Mouse (Mus musculus) thymus, postnatal 4 days (tissue): ENCODE measurements at regions not wholly inside any gene's neighbourhood (a gene's known extent, or its start where the extent isn't known, plus 50 kb on each side); places are given as distances from the start of the nearest gene placed in this dataset.

Experiments used
- DNase-seq: peaks from one replicate; pipeline ENCODE4 v3.0.0; 2021

DNA sequence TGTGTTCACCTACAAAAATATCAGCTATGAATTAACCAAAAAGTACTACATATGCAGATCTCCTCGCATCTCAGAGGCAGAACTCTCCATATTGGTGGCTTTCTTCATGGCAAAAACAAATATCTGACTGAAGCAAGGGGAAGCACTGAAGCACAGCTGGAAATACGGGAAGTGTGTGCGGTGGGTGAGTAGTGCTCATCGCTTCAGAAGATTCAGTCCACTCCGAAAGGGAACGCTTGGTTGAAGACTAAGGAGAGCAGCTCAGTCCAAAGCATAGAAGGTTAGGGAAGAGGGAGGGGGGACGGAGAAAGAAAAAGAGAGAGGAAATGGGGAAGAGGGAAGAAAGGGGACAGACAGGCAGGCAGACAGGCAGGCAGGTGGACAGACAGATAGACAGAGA lies 114.4 kb upstream of the Tmc1 start:
- DNase-seq, result no peak

DNA sequence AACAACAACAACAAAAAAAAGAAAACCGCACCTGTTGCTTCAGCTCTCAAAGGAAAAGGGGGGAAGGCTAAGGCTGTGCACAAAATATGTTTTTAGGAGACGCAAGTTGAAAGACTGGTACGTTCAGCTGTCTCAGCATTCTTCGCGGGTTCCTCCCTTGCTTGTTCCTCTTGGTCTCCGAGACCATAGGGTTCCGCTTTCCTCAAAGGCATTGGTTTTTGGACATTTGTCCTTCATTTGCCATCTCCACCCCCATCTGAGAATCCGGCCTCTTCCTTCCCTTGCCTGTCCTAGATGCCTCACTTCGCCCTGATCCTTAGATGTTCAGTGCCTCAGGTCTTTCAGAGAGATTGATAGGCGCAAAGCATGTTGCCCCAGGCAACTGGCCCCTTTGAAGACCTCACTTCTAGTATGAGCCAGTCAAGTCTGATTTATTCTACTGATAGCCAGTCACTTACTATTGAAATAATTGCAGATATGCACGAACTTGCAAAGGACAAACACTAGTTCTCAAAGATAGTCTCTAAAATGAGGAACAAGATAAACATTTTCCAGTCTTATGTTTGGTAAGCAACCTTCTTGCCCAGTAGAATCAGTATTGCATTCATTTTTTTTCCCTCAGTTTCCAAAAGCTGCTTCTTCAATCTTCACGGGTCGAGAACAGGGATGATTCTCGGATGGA lies 112.6 kb upstream of the Tmc1 start:
- no peak for DNase-seq

DNA sequence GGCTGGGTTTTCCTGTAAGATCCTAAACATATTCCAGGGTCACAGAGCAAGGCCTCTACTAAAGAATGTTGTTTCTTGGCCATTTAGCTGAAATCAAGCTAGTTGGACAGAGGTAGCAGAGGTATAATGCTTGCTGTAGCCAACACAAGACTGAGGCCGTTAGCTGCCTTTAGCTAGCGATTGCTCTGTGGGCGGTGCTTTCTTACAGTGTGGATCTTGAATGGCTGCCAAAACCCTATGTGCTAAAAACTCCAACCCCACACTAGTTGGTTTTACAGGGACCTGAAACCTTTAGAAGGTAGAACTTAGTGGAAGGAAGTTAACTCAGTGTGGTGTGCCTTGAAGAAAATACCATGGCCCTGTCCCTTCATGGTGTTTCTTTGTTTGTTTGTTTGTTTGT lies 110.9 kb upstream of the Tmc1 start:
- no peak for DNase-seq

DNA sequence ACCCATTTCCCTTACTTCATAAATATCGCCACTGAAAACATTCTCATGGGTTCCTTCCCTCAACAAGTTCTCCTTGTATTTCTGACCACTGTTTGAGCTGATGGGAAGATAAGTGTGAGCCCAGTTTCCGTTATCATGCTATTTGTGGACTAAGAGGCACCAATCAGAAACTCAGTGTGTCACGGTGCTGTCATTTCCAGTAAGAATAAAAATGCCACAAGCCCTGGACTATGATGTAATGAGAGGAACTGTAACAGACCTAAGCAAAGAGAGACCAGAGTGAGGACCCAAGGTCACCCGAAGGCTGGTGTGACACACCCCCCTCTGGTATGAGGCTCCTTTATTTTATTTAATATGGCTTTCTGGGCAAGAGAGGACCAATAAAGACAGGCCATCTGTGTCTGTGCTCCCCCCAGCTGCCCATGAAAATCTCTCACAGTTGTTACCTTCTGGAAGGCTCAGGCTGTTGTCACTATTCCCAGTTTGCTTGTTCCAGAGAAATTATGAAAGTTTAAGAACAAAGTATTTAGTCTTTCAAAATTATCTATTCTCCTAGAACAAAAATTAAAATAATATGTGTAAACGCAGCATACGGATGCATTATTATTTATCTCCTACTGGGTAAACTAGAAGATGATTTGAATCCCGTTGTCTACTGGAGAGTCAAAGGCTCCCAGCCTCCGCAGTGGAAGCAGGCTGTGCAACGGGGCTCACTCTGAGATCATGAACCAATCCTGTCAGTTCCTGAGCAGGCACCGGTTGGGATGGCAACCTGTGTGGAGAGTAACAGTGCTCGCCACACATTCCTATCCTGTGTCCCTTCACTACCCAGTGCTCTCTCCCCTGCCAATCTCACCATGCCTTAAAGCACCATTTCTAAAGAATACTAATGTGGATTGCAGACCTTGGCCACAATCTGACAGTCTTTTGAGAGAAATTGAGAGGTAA lies 99.9 kb upstream of the Tmc1 start:
- DNase-seq, result no peak

DNA sequence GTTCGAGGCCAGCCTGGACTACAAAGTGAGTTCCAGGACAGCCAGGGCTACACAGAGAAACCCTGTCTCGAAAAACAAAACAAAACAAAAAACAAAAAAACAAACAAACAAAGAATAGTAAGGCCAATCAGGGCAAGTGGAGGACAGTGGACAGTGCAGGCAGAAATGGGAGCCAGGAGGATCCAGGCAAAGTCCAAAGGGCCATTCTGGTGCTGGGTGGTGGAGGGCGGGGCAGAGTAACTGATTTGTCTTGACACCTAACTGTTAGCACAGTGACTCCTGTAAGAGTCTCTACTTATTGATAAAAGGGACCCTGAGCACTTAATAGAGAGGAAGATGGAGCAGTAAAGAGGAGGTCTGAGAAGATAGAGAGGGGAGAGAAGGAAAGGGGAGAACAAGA lies 98.8 kb upstream of the Tmc1 start:
- no peak for DNase-seq

DNA sequence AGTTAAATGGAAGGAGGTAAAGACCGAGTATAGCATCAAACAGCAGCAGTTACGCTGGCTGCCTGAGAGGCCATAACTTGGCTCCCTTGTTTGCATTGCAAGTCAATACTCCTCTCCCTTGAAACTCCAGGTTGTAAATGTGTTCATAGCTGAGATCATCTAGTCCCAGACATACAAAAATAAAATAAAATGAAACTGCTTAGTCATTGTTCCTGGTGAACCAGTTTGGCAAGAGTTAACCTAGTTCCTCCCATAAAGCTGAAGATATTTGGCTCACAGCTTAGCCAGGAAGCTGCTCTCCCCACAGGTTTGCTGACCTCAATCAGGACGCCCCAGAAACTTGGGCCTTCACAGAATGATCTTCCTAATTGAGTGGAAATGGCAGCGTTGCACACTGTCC lies 97.9 kb upstream of the Tmc1 start:
- no peak for DNase-seq

DNA sequence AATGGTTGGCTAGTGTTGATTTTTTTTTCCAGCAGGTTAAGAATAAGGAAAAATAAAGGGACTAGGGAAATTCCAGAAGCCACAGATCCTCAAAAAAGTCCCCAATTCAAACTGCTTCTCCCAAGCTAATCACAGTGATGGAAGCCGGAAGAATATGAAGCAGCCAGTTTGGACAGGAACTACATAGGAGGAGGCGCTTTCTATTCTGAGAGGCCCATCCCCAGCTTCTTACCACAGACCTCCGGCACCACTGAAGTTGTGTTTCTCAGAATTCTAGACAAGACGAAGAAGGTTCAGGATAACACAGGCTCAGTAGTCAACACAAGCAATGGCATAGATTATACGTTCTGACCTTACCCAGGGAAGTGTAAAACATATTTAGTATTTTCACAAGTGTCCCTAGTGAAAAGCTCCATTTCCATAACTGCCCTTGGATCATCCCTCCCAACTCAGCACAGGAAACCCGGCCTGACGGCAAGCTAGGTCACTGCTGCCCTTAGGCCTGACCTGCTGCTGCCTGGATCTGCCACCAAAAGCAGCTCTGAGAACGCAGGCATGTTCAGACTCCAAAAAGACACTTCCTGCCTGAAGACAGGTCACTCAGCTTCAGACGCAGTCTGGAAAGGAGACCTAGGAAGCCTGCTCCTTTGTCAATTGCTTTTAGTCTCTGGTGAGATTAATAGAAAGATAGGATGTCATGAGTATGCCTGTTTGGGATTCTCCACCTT lies 97.2 kb upstream of the Tmc1 start:
- peak; percentile 14 for DNase-seq

DNA sequence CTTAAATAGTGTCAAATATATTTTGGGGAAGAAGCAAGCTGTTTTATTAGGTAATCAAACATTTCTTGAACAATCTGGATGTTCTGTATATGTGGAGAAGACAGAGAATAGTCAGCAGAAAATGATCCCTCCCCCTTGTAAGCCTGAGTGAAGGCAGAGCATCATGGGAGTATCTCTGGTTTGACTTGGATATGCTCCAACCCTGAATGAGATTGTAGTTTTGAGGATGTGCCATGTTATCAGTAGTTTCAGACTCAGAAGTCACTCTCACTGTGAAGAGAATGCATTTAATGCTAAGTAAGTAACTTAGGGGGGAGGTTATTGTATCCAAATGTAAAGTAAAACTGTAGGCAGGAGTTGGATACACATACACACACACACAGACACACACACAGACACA lies 95.3 kb upstream of the Tmc1 start:
- DNase-seq, result no peak

DNA sequence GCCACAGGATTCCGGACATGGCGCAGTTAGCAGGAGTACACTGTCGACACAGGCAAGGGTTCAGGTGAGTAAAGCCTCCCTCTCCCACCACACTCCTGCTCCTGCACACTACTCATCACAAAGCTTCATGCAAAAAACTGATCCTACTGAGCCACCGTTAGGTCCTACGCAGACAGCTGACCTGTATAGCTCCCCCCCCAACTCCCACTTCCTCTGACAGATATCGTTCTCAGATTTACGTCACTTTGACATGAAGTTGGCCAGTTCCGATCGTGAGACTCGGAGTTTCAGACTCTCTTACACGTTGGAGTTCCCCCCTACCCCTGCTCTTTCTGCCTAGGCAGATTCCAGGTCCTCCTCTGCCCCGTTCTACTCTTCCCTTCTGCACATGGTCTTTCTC lies 91.6 kb upstream of the Tmc1 start:
- no peak for DNase-seq

DNA sequence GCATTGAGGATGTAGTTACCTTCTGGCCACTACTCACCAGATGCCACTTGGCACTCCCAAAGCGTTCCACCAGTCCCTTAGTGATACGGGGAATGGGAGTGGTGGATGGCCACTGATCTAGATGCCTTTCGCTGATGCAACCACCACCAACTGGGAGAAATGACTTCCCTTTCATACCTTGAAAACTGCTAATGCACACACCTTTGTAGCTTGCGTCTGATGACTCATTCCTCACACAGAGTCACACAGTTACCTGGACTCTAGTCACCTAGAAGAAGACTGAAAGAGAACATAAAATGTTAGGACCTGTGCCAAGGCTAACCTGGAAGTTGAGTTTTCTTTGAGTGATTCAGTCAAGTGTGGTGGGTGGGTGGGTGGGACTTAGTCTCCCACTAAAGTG lies 90.0 kb upstream of the Tmc1 start:
- DNase-seq, result no peak

DNA sequence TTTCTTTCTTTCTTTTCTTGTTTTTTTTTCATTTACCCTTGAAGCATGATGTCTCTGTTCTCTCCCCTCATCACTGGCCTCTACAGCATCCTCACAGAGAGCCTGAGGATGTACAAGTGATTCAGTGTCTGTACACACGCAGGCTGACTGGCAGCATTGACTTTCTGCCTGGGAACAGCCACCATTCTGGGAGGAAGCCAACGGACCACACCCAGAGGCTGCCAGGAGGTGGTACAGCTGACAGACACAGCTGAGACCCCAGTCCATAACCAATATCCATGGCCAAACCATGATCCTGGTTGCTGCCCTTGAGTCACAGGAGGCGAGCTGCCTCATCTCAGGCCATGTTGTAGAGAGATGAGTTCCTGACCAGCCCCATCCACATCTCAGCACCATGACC lies 88.5 kb upstream of the Tmc1 start:
- DNase-seq, result no peak

DNA sequence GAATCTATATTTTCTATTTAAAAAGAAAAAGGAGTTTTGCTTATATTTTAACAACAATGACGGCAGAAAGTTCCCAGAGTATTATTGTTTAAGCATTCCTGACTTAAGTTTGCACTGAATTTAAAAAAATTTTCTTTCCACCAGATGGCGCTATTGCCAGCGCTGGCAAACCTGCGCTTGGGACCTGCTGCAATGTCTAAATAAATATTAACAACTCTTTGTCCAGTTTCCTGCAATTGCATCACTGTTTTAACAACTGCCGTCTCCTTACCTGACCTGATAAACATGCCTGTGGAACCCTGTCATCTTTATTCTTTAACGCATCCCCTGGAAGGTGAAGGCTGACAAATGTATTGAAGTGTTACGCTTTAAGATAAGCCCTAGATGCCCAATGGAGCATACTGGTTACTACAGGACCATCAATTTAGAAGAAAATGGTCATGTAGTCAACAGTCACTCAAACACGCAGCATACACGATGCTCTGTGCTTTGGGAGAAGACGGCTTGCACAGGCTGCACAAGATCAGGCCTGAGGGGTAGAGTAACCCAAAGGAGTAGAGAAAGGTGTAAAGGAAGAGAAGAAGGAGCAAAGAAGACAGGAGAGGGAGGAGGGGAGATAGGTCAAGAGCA lies 83.6 kb upstream of the Tmc1 start:
- peak; percentile 34 for DNase-seq

DNA sequence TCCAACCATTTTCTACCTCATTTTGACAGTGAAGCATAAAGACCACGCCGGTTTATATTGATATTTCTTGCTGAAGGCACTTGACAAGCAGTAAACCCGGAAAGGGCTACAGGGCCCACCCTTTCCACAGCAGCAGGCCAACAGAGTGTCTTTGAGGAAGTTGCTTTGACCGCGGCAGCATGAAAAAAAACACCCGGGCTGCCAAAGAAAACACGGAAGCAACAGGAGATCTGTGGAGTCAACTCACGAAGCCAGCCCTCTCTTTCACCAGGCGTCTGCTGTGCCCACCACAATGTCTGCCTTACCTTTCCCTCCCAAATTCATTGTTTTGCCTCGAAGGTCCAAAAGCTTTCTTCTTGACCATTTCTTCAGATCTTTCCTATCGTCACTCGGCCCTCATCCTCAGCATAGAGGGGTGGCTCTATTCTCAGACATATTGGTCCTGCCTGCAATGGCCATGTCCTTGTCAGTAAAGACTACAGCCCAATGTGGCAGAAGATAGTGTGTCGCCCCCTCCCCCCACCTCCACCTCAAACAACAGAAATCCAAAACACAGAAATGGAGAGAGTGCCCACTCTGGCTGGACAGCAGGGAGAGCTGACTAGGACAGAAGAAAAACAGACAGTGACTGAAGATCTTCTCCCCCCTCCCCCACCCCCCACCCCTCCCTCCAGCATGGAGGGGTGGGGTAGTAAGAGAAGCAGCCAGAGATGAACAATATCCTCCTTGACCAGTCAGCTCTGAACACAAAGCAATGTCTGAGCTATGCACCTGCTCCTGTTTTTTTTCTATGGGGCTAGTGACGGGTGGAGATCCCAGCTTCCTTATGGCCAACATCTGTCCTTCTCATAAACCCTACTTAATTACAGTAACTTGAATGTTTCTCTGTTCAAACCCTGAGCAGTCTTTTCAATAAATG lies 82.8 kb upstream of the Tmc1 start:
- peak; percentile 62 for DNase-seq

DNA sequence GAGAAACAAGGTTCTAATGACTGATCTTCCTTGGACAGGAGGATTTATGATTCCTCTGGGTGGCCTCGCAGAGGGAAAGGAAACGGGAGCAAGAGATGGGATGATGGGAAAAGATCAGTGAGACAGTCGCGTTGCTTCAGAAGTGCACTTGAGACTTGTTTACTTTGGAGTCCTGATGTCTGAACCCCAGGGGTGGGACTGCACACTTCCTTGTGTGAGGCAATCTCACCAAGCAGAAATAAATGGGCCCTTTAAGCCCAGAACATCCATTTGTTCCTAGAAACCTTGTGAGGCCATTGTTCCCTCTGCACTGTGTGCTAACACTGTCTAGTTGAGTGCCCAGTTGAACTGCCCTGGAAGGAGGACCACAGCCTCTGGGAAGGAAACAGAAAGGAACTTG lies 81.5 kb upstream of the Tmc1 start:
- no peak for DNase-seq

DNA sequence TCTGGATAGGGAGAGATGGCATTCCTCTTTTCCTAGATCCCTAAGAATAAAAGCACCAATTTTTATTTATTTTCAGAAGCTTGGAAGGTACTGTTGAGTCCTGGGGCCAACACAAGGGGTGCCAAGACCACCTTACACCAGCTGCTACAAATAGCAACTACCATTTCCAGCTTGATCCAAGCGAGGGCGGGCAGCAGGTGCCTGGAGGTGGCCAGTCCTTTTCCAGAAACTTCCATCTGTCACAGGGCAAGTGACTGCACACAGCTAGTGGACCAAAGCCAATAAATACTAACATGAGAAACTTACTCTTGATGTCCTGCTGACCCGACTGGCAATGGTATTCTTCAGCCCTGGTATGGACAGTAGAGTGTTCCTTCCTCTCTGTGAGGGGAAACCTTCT lies 80.0 kb upstream of the Tmc1 start:
- no peak for DNase-seq

DNA sequence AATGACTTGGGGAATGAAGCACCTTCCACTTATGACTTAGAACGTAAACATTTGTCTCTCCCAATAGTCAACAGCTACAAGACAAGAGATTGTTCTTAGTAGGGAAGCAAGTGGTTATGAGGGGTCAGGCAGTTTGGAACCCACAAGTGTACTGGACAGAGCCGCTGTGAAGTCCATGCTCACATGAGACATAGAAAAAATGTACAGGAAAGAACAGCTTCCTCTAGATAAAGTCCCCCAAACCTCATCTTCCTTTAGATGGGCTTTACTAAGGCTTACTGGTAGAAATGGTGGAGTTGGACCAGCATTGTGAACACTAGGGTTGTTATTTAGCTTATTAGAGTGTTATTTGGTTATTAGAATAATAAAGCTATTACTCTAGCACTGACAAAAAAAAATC lies 78.6 kb upstream of the Tmc1 start:
- no peak for DNase-seq

DNA sequence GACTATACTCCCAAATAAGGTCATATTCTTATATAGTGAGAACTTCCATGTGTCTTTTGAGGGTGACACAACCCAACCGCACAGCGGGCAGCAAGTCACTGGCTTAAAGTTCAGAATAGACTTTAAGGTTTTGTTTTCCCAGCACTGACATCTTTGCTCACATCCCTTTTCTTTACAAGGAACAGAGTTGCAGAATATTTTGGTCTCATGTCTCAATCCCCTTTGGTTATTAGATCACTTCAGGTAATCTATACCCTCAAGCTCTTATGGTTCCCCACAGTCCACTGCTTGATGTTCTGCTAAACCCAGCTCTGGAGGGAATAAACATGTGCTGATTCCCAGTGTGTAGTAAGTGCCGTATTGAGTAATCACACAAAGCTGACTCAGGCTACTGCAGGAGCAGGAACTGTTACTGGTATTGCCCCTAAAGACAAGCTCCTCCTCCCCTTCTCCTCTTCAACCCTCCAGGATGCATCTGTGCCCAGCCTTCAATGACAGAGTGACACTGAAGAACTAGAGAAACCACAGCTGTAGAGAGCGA lies 77.8 kb upstream of the Tmc1 start:
- DNase-seq, result no peak

DNA sequence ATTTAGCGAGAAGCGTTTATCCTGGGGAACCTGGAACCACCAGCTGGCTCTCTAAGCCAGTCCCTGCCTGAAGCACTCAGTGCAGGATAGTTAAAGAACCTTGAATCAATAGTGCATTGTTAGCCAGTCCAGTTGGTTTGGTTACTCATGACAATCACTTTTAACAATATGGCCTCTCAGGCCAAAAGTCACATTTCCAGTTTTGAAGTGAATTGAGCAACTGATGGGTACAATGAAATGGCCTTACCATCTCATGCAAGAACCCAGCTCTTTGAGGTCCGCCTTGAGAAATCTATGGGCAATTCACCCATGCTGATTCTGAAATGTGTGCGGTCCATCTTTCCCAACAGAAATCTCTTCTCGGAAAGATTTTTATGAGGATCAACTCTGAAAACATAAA lies 77.0 kb upstream of the Tmc1 start:
- DNase-seq, result no peak

DNA sequence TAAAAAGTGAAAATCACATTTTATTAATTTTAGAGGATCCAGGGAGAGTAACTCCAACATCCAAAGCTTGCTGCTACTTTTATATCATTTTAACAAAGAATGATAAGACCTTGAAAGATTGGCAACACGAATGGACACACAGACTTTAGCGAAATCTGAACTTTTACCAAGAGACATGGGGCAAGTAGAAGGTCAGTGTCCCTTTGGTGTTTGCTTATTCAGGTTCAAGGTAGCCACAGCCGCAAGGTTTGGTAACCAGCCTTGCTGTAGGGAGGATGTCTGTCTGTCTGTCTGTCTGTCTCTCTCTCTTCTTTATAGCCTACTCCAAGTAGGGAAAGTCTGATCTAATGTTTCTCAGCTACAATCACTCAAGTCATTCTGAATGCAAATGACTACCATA lies 75.0 kb upstream of the Tmc1 start:
- no peak for DNase-seq

DNA sequence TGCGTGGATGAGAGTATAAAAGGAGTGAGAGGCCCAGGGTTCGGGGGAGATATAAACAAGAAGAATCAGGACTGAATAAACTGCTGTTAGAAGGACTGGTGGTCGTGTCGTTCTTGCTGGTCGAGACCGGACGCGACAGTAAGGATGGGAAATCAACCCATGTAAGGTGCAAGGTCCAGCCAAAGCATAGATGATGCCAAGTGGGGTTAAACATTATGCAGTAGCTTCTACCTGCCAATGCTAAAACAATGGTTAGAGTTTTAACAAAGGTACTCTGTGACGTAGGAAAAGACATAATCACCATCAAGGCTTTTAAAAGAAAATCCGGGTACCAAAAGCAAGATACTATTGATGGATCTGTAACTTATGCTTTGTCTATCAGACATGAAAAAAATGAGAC lies 58.4 kb upstream of the Tmc1 start:
- DNase-seq, result no peak

DNA sequence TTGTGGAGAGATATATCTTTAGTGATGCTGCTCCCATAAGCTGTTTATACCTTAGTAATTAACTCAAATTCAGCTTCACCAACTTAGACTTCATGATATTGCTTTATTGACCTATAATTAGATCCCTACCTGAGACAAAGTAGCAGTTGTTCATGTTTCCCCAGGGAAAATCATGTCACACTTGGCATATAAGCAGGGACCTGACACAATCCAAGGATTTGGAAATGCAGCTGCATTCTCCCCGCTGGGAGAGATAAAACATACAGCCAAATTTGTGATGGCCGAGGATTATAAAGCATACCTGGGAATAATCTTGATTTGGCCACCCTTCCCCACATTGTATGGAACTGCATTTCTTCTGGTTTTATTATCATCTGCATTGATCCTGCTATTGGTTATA lies 55.6 kb upstream of the Tmc1 start:
- no peak for DNase-seq

DNA sequence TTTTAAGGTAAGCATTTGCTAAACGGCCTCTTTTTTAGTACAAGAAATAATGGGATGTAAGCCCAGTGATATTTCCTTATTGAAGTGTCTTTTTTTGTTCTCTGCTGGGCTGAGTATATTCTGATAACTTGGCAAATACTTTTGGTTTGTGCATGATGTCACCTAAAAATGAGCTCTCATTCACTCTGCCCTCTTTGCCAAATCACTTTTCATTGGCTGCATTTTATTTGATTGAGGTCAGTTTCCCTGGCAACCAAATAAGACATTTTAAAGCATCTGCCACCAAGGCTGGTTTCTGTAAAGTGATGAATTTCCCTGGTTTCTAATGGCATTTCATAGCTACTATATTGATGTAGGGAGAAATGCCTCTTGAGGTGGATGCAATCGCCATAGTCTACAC lies 50.4 kb upstream of the Tmc1 start:
- DNase-seq, result no peak
